Mouse (Mus musculus) embryonic facial prominence, embryonic 12.5 days (tissue): ENCODE measurements around the gene Itga4. TPM values are rescaled to one million over a fixed set of nuclear protein-coding genes. Genes with fewer than 3 reads are reported as not detected.

Experiments
- ATAC-seq: fragments of 200-750 bp; cut with Nextera tagmentation; 2 replicates; pipeline ENCODE4 v1.8.0; 2017; ENCODE audit not compliant: insufficient number of reproducible peaks, insufficient read depth, low FRiP score, low TSS enrichment
- H3K27ac ChIP-seq: fragments of 300-500 bp; sonication (generic); 2 replicates; pipeline ENCODE4 v1.5.1; 2016; ENCODE audit warnings: mild to moderate bottlenecking
- H3K27me3 ChIP-seq: fragments of 300-500 bp; sonication (generic); 2 replicates; pipeline ENCODE4 v1.6.1; 2016; ENCODE audit warnings: mild to moderate bottlenecking, moderate library complexity
- H3K36me3 ChIP-seq: fragments of 300-500 bp; sonication (generic); 2 replicates; pipeline ENCODE4 v1.6.1; 2016; ENCODE audit warnings: mild to moderate bottlenecking
- H3K4me1 ChIP-seq: fragments of 300-500 bp; sonication (generic); 2 replicates; pipeline ENCODE4 v1.6.1; 2016
- H3K4me2 ChIP-seq: fragments of 300-500 bp; sonication (generic); replicated peaks from 2 replicates; pipeline ENCODE4 v1.6.1; 2016; ENCODE audit warnings: mild to moderate bottlenecking, moderate library complexity
- H3K4me3 ChIP-seq: fragments of 300-500 bp; sonication (generic); 2 replicates; pipeline ENCODE4 v1.5.1; 2016; ENCODE audit warnings: mild to moderate bottlenecking
- H3K9ac ChIP-seq: fragments of 300-500 bp; sonication (generic); 2 replicates; pipeline ENCODE4 v1.6.1; 2016; ENCODE audit warnings: mild to moderate bottlenecking, moderate library complexity
- H3K9me3 ChIP-seq: fragments of 300-500 bp; sonication (generic); 2 replicates; pipeline ENCODE4 v1.6.1; 2016; ENCODE audit warnings: mild to moderate bottlenecking, moderate library complexity
- WGBS: fragments of 180-500 bp; shearing (Covaris S2); methylation state at CpG from one replicate; pipeline ENCODE4 v1.1.7; 2016; 5-methylcytosine and 5-hydroxymethylcytosine counted together
- polyA plus RNA-seq: library from polyadenylated mRNA; unstranded; fragments of >200 nt; fragmentation: Nextera tagmentation; extraction: Ambion mirVana; gene quantifications from 2 replicates; pipeline ENCODE4 v1.2.1, GENCODE M21; 2016

The Itga4 gene
- polyA plus RNA-seq, 1 experiment from 2014 or later = 10.9 TPM

GRCm38 (mm10) chr2:79357835-79358234, 102.6 kb downstream of the Itga4 start:
- H3K4me2 ChIP-seq = no peak overlapping the region
- ATAC-seq = no peak
- H3K27me3 ChIP-seq = no peaks in the 10 kb centered on the region
- no peaks in the 10 kb centered on the region for H3K4me1 ChIP-seq
- H3K36me3 ChIP-seq = no peaks in the 10 kb centered on the region
- H3K9ac ChIP-seq = no peak overlapping the region
- no peak overlapping the region for H3K27ac ChIP-seq
- H3K9me3 ChIP-seq = no peaks in the 10 kb centered on the region
- 84% methylated on average over 3 of the region's 3 CpGs for WGBS
- H3K4me3 ChIP-seq = no peak overlapping the region

DNA sequence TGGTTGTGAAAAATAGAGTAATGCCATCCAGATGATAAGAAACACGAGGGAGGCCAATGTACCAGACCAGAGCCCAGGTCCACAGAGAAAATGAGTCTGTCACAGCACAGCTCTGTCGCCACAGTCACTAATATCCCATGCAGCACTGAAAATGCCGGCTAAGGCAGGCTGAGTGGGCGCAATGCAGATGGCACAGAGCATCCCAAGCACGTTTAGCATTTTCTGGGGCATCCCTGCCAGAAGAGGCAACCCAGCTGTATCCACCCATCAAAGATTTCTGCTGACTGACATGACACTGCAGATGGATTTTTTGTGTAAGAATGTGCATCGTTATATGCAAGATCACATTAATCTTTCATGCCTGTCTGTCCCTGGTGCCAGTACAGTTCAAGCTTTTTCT, 106.8 kb downstream of the Itga4 start:
- ATAC-seq = no peak
- no peaks in the 10 kb centered on the region for H3K4me1 ChIP-seq
- no peaks in the 10 kb centered on the region for H3K27me3 ChIP-seq
- H3K9ac ChIP-seq = no peak overlapping the region
- no peak overlapping the region for H3K4me2 ChIP-seq
- no peaks in the 10 kb centered on the region for H3K9me3 ChIP-seq
- WGBS = 63% methylated on average over 6 of the region's 6 CpGs
- no peak overlapping the region for H3K4me3 ChIP-seq
- no peak overlapping the region for H3K27ac ChIP-seq
- H3K36me3 ChIP-seq = no peaks in the 10 kb centered on the region

DNA sequence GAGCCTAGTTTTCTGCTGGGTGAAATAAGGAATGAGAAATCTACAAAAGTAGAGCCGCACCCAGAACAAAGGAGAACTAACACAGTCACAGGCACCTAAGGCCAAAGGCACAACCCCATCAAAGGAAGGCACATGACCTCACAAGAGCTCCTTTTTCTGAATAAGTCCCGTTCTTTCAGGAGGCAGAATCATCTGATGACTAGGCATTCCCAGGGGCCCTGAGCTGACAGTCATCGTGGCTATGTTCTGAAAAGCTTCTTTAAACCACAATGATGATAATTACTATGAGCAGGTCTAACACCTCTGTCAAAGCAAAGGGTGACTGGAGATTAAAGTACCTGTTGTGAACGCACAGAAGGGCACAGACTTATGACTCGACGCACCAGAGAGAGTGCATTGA, 108.7 kb downstream of the Itga4 start:
- no peak overlapping the region for H3K4me3 ChIP-seq
- ATAC-seq = no peak
- WGBS = 64% methylated on average over 6 of the region's 6 CpGs

GRCm38 (mm10) chr2:79367451-79368450, 112.5 kb downstream of the Itga4 start:
- H3K9ac ChIP-seq = no peak overlapping the region
- H3K4me1 ChIP-seq = 0 out of 2 replicates have a peak, but pooled peaks cover 6% of the 10 kb centered on the region
- WGBS = 65% methylated on average over 18 of the region's 18 CpGs
- H3K4me3 ChIP-seq = no peak overlapping the region
- no peak overlapping the region for H3K4me2 ChIP-seq
- H3K27ac ChIP-seq = no peak overlapping the region
- H3K36me3 ChIP-seq = no peaks in the 10 kb centered on the region
- no peak for ATAC-seq
- H3K9me3 ChIP-seq = no peaks in the 10 kb centered on the region
- H3K27me3 ChIP-seq = no peaks in the 10 kb centered on the region

More for the DNA sequence above, 108.7 kb downstream of the Itga4 start:
- Histone ChIP-seq H3K9ac (no peak overlapping the region), H3K4me2 (no peak overlapping the region), H3K27ac (no peak overlapping the region), H3K9me3 (no peaks in the 10 kb centered on the region), H3K4me1 (no peaks in the 10 kb centered on the region), H3K27me3 (no peaks in the 10 kb centered on the region), H3K36me3 (no peaks in the 10 kb centered on the region)

DNA sequence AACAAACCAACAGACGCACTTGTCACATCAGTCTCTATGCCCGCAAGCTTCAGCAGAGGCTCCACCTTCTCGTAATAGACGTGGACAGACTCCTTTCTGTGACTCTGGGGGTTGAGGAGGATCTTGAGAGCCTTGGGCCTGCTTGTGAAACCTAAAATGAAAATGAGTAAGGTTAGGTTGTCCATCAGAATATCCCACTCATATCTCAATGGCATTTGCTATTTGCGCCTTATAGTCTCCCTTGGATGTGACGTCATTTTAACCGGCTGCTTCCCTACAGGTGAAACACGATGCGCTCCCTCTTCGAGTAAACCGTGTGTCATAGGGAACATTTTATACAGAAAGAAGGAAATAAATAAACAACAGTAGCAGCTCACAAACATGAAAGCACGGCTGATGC, 113.4 kb downstream of the Itga4 start:
- no peaks in the 10 kb centered on the region for H3K27me3 ChIP-seq
- 76% methylated on average over 12 of the region's 12 CpGs for whole genome bisulfite sequencing
- no peaks in the 10 kb centered on the region for H3K36me3 ChIP-seq
- no peak overlapping the region for H3K9ac ChIP-seq
- no peaks in the 10 kb centered on the region for H3K9me3 ChIP-seq
- no peak overlapping the region for H3K4me3 ChIP-seq
- H3K27ac ChIP-seq = no peak overlapping the region
- ATAC-seq = no peak
- 0 out of 2 replicates have a peak, but pooled peaks cover 6% of the 10 kb centered on the region for H3K4me1 ChIP-seq
- no peak overlapping the region for H3K4me2 ChIP-seq

DNA sequence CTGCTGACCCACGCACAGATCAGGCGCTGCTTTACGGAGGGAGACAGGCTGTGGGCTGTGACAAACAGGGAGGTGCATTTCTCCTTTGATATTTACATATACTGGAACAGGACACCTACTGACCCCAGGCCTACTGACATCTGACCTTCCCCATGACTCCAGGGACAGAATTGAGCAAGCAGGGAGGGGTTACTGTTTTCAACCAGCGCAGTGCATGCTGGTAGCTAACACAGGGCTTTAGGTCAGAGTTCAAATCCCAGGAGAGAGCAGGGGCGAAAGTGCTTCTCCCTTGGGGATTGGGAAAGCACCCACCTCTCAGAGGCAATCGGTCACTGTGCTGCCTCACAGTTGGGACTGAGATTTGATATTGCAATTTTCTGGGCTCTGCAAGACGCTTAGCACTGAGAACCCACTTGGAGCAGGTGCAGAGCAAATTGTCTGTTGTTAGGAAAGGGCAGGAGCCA, 113.9 kb downstream of the Itga4 start:
- H3K9ac ChIP-seq = no peak overlapping the region
- no peaks in the 10 kb centered on the region for H3K27me3 ChIP-seq
- H3K4me2 ChIP-seq = no peak overlapping the region
- WGBS = 38% methylated on average over 7 of the region's 7 CpGs
- ATAC-seq = no peak
- H3K4me3 ChIP-seq = no peak overlapping the region
- no peaks in the 10 kb centered on the region for H3K36me3 ChIP-seq
- no peaks in the 10 kb centered on the region for H3K9me3 ChIP-seq
- no peak overlapping the region for H3K27ac ChIP-seq
- 0 out of 2 replicates have a peak, but pooled peaks cover 6% of the 10 kb centered on the region for H3K4me1 ChIP-seq

- H3K27ac ChIP-seq = no peak overlapping the region
Measured at GRCm38 (mm10) chr2:79369905-79370304, 114.7 kb downstream of the Itga4 start.

GRCm38 (mm10) chr2:79370711-79371312, 115.6 kb downstream of the Itga4 start:
- ATAC-seq = no peak
- Histone ChIP-seq H3K4me2 (peak overlapping the region; percentile 19; the same call in 1 of the 2 replicates), H3K4me1 (0 out of 2 replicates have a peak, but pooled peaks cover 6% of the 10 kb centered on the region), H3K27ac (no peak overlapping the region), H3K36me3 (no peaks in the 10 kb centered on the region), H3K9me3 (no peaks in the 10 kb centered on the region), H3K27me3 (no peaks in the 10 kb centered on the region), H3K9ac (no peak overlapping the region), H3K4me3 (0 out of 2 replicates have a peak overlapping the region, but pooled peaks have one; percentile 2)
- WGBS = 66% methylated on average over 9 of the region's 9 CpGs

More at GRCm38 (mm10) chr2:79369905-79370304, 114.7 kb downstream of the Itga4 start:
- Histone ChIP-seq H3K9me3 (no peaks in the 10 kb centered on the region), H3K4me2 (peak overlapping the region; percentile 19; the same call in 1 of the 2 replicates), H3K36me3 (no peaks in the 10 kb centered on the region), H3K27me3 (no peaks in the 10 kb centered on the region), H3K4me3 (no peak overlapping the region), H3K9ac (no peak overlapping the region), H3K4me1 (0 out of 2 replicates have a peak, but pooled peaks cover 6% of the 10 kb centered on the region)
- no peak for ATAC-seq
- 66% methylated on average over 4 of the region's 4 CpGs for WGBS

DNA sequence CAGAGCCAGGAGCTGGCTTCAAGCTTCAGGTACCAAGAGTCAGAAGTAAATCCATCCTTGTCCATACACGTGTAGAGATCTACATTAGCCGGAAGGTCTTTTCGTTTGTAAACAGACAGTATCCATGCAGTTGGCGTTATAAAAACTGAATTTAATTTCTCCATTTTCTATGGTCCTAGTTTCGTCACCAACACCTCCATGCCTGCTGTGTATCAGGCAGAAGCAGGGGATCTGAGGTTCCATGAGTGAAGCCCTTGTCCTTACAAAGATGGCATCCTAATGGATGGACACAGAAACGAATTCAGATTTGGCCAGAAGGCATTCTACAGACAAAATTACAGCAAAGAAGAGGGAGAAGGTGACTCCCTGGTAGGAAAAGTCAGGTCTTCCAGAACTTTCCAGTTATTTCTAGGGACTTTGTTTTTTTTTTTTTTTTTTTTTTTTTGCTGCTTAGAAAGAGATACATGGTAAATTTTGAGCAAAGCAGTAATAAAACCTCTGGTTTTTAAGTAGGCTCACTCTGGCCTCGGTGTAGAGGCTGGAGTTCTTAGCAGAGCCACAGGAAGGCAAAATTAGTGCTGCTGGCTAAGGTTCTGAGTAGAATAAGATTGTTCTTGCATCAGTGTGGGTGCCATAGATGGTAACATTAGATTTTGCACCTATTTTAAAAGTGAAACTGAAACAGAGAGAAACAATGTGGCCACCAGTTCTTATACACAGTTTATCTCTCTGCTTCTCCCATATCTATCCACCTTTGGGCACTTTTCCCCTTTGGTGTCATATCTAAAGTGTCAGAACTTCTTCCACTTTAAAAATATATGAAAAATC, 116.3 kb downstream of the Itga4 start:
- Histone ChIP-seq H3K27ac (no peak overlapping the region), H3K4me2 (no peak overlapping the region), H3K4me1 (0 out of 2 replicates have a peak, but pooled peaks cover 6% of the 10 kb centered on the region), H3K9ac (no peak overlapping the region), H3K9me3 (no peaks in the 10 kb centered on the region), H3K27me3 (no peaks in the 10 kb centered on the region), H3K36me3 (no peaks in the 10 kb centered on the region), H3K4me3 (no peak overlapping the region)
- no peak for ATAC-seq
- 85% methylated on average over 7 of the region's 7 CpGs for WGBS

DNA sequence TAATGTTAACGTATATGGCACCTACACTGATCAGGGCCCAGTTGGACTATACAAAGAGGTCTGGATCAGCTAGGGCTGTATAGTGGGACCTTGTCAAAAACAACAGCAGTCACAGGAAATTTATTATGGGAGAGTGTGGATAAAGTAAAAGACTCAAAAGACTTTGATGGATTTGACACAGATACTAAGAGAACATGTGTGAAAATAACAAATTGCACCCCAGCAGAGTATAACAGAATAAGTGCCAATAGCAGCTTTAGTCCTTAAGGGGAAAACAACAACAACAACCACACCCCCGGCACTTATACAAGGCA, 116.9 kb downstream of the Itga4 start:
- H3K36me3 ChIP-seq = no peaks in the 10 kb centered on the region
- no peaks in the 10 kb centered on the region for H3K27me3 ChIP-seq
- no peaks in the 10 kb centered on the region for H3K9me3 ChIP-seq
- H3K9ac ChIP-seq = no peak overlapping the region
- 83% methylated on average over 2 of the region's 2 CpGs for WGBS
- H3K4me3 ChIP-seq = no peak overlapping the region
- H3K4me1 ChIP-seq = 0 out of 2 replicates have a peak, but pooled peaks cover 6% of the 10 kb centered on the region
- no peak for ATAC-seq
- H3K27ac ChIP-seq = no peak overlapping the region
- H3K4me2 ChIP-seq = no peak overlapping the region

DNA sequence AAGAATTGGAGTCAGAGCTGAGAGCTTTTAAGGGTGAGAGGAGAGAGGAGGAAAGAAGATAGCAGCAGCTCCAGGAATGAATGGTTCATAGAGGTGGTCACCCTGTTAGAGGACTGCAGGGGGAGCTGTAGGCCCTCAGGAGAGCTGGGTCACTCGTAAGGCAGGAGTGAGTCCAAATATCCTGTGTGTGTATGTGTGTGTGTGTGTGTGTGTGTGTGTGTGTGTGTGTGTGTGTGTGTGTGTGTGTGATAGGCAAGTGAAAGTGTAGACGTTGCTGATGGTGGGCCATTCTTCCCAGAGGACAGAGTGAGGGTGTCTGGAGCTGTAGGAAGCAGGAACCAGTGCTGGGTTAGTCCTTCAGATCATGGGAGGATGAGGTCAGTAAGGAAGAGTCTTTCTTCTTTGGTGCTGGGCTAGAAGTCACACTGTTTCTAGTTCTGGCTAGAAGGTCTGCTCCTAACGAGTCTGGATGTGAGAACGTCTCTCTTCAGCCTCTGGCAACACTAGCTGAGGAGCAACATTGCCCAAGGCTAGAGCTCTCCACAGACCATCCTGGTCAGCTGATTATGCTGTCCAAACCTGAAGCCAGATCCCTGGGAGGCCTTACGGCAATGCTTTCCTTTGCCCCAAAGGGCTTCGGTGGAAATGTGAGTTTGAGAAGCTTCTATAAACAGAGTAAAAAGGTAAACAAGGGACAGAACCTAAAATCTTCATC, 117.4 kb downstream of the Itga4 start:
- Histone ChIP-seq H3K4me1 (0 out of 2 replicates have a peak, but pooled peaks cover 6% of the 10 kb centered on the region), H3K27me3 (no peaks in the 10 kb centered on the region), H3K27ac (no peak overlapping the region), H3K36me3 (no peaks in the 10 kb centered on the region), H3K4me3 (no peak overlapping the region), H3K9ac (no peak overlapping the region), H3K9me3 (no peaks in the 10 kb centered on the region), H3K4me2 (no peak overlapping the region)
- WGBS = 34% methylated on average over 6 of the region's 6 CpGs
- no peak for ATAC-seq
